Mouse (Mus musculus) limb, embryonic 13.5 days (tissue): ENCODE measurements around the gene Rprm. TPM values are rescaled to one million over a fixed set of nuclear protein-coding genes. Genes with fewer than 3 reads are reported as not detected.

ENCODE experiments used
- ATAC-seq: fragments of 200-750 bp; cut with Nextera tagmentation; 2 replicates; pipeline ENCODE4 v1.8.0; 2017; ENCODE audit warnings: low read depth, moderate number of reproducible peaks, moderate TSS enrichment; ENCODE audit not compliant: low FRiP score
- H3K27ac ChIP-seq: fragments of 300-500 bp; sonication (generic); 2 replicates; pipeline ENCODE4 v1.5.1; 2015; ENCODE audit warnings: inconsistent platforms, mild to moderate bottlenecking, moderate library complexity
- H3K27me3 ChIP-seq: fragments of 300-500 bp; sonication (generic); 2 replicates; pipeline ENCODE4 v1.6.1; 2015; ENCODE audit warnings: mild to moderate bottlenecking, inconsistent platforms
- H3K36me3 ChIP-seq: fragments of 300-500 bp; sonication (generic); 2 replicates; pipeline ENCODE4 v1.6.1; 2015; ENCODE audit warnings: inconsistent platforms, mild to moderate bottlenecking, moderate library complexity
- H3K4me1 ChIP-seq: fragments of 300-500 bp; sonication (generic); 2 replicates; pipeline ENCODE4 v1.6.1; 2015; ENCODE audit warnings: inconsistent platforms
- H3K4me2 ChIP-seq: fragments of 300-500 bp; sonication (generic); replicated peaks from 2 replicates; pipeline ENCODE4 v1.6.1; 2015; ENCODE audit warnings: inconsistent platforms, mild to moderate bottlenecking, moderate library complexity
- H3K4me3 ChIP-seq: fragments of 300-500 bp; sonication (generic); 2 replicates; pipeline ENCODE4 v1.5.1; 2015; ENCODE audit warnings: moderate library complexity, mild to moderate bottlenecking, inconsistent platforms
- H3K9ac ChIP-seq: fragments of 300-500 bp; sonication (generic); 2 replicates; pipeline ENCODE4 v1.6.1; 2015; ENCODE audit warnings: mild to moderate bottlenecking, inconsistent platforms
- H3K9me3 ChIP-seq: fragments of 300-500 bp; sonication (generic); 2 replicates; pipeline ENCODE4 v1.6.1; 2016; ENCODE audit warnings: inconsistent platforms
- WGBS: fragments of 180-500 bp; shearing (Covaris S2); methylation state at CpG from one replicate; pipeline ENCODE4 v1.1.7; 2015; 5-methylcytosine and 5-hydroxymethylcytosine counted together
- polyA plus RNA-seq: library from polyadenylated mRNA; unstranded; fragments of >200 nt; fragmentation: Nextera tagmentation; extraction: Ambion mirVana; gene quantifications from 2 replicates; pipeline ENCODE4 v1.2.1, GENCODE M21; 2015

Gene Rprm
- polyA plus RNA-seq, 1 experiment from 2014 or later = 92.6 TPM

GRCm38 (mm10) chr2:54071526-54071925 lies 13.8 kb downstream of the Rprm start:
- WGBS = 64% methylated on average over 1 of the region's 1 CpGs
- H3K27ac ChIP-seq = no peak overlapping the region
- H3K4me3 ChIP-seq = no peak overlapping the region
- H3K9me3 ChIP-seq = no peaks in the 10 kb centered on the region
- no peak for ATAC-seq
- no peak overlapping the region for H3K4me2 ChIP-seq
- no peaks in the 10 kb centered on the region for H3K27me3 ChIP-seq
- H3K36me3 ChIP-seq = no peaks in the 10 kb centered on the region
- no peaks in the 10 kb centered on the region for H3K4me1 ChIP-seq
- H3K9ac ChIP-seq = no peak overlapping the region

- Histone ChIP-seq H3K4me1 (no peaks in the 10 kb centered on the region), H3K9me3 (no peaks in the 10 kb centered on the region), H3K4me2 (no peak overlapping the region), H3K36me3 (no peaks in the 10 kb centered on the region), H3K4me3 (no peak overlapping the region), H3K9ac (no peak overlapping the region), H3K27me3 (no peaks in the 10 kb centered on the region), H3K27ac (no peak overlapping the region)
- no peak for ATAC-seq
- 18% methylated on average over 1 of the region's 1 CpGs for WGBS
These were observed 22.9 kb downstream of the Rprm start for GRCm38 (mm10) chr2:54062421-54062820.

GRCm38 (mm10) chr2:54061039-54061438 lies 24.3 kb downstream of the Rprm start:
- Histone ChIP-seq H3K36me3 (no peaks in the 10 kb centered on the region), H3K4me3 (no peak overlapping the region), H3K9me3 (no peaks in the 10 kb centered on the region), H3K27ac (no peak overlapping the region), H3K9ac (no peak overlapping the region), H3K4me2 (no peak overlapping the region), H3K27me3 (no peaks in the 10 kb centered on the region), H3K4me1 (no peaks in the 10 kb centered on the region)
- ATAC-seq = no peak
